Mouse (Mus musculus) urinary bladder, postnatal 0 days (tissue): ENCODE results near the gene Gm17334. TPM values are rescaled to one million over a fixed set of nuclear protein-coding genes. Genes with fewer than 3 reads are reported as not detected.

Experiments
- microRNA-seq: library from miRNA; unstranded; fragments of <30 nt; microRNA quantifications from one replicate; pipeline ENCODE4, GENCODE M21; 2016
- polyA plus RNA-seq: library from polyadenylated mRNA; unstranded; fragments of >200 nt; fragmentation: Nextera tagmentation; extraction: Ambion mirVana; gene quantifications from 2 replicates; pipeline ENCODE4 v1.2.1, GENCODE M21; 2015

Gm17334 gene
- 0.18 and 0.24 TPM in 2 replicates for polyA plus RNA-seq

DNA sequence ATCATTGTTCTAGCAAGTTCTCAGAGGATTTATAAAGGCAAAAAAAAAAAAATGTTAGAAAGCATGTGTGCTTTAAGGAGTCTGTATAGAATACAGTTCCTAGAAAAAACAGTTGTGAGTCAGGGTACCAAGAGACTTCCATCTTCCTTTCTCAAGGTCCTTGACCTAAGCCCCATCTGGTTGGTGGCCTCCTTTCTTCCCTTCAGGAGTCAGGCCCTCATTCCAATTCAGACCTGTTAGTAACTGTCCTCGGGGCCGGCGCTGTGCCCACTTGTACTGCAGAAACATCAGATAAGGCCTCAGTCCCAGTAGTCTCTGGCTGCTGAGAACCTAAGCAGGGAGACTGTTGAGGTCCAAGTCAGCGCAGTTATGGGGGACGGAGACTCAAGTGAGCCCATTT lies at the start of gene Gm17334:
TSS of gene Gm17334 (minus strand) at position 101 of the 400 bp plus-strand sequence.

GRCm38 (mm10) chr11:53769760-53770124 lies 3.2 kb downstream of the Gm17334 start, which contains the start of gene Irf1:
TSS of gene Irf1 (plus strand) at chr11:53770014.

Small RNAs within 50 kb of the gene (microRNA-seq; reads per million reads assigned to microRNA genes)
- gene Mir7671, result not detected

Other genes starting within 250 kb of the Gm17334 start
- 29.2 and 31.0 TPM in 2 replicates for gene Kif3a, start 205.8 kb downstream of the Gm17334 start, polyA plus RNA-seq
- 0.25 TPM in 1 of 2 replicates, not detected in the other for gene Il4, start 154.5 kb downstream of the Gm17334 start, polyA plus RNA-seq
- not detected in 2 replicates for gene Il13, start 138.5 kb downstream of the Gm17334 start, polyA plus RNA-seq
- gene Rad50, start 65.9 kb downstream of the Gm17334 start, polyA plus RNA-seq, result 15.3 and 19.4 TPM in 2 replicates
- gene Il5, start 52.4 kb downstream of the Gm17334 start, polyA plus RNA-seq, result not detected in 2 replicates
- 15.4 and 15.5 TPM in 2 replicates for gene Irf1, start 3.2 kb downstream of the Gm17334 start, polyA plus RNA-seq
- gene Gm12216, start 86.1 kb upstream of the Gm17334 start, polyA plus RNA-seq, result 1.2 and 1.6 TPM in 2 replicates
- 9.7 and 9.8 TPM in 2 replicates for gene Slc22a5, start 118.5 kb upstream of the Gm17334 start, polyA plus RNA-seq
- 14.2 and 15.1 TPM in 2 replicates for gene Slc22a21, start 207.1 kb upstream of the Gm17334 start, polyA plus RNA-seq